Mouse (Mus musculus) gastrocnemius, postnatal 25 days (tissue): ENCODE results near the gene Cpa1. TPM values are rescaled to one million over a fixed set of nuclear protein-coding genes. Genes with fewer than 3 reads are reported as not detected.
A peak's percentile ranks its signal among the peaks of the same experiment; 100 is the strongest.

ENCODE experiments used
- DNase-seq: peaks from one replicate; pipeline ENCODE4 v3.0.0; 2022
- total RNA-seq, 2 experiments: library from RNA; stranded (reverse); gene quantifications; 1 replicate in 1 of 2; 2 replicates in 1 of 2; pipeline ENCODE4 v1.2.3; 2021

Gene Cpa1
- total RNA-seq, 2 experiments from 2014 or later, result not detected

DNA sequence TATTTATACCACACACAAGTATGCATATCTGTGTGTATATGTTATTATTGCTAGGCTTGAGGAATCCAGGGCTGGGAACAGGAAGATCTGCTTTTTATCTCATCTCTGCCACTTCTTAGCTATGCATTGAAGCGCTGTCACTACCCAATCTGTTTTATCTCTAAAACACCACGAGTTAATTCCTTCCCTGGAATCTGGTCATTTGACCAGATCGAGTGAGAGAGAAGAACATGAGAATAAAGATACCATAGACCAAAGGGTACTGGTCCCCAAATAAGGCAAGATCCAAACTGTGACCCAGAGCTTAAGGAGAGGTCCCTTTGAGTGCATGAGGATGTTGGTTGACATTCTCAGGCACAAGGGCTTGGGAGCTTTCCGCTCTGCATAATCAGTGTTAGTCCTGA lies 17.0 kb upstream of the Cpa1 start:
- DNase-seq, result no peak

DNA sequence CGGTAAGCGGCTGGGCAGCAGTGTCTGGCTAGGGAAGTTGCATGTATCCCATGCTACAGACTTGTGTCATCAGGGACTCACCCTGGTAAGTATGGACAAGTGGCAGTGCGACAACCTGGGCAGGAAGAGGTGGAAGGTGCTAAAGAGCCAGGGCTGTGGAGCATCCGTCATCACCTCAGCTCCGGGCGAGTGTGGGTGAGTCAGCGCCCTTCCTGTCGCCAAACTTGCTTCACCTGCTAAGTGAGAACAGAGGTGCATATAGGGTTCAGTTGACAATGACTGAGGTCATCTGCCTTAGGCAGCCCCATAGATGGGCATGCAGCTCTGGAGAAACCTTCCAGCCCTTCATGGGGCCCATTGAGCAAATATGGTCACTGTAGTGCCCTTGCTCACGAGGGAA lies 14.3 kb upstream of the Cpa1 start:
- DNase-seq, result no peak

DNA sequence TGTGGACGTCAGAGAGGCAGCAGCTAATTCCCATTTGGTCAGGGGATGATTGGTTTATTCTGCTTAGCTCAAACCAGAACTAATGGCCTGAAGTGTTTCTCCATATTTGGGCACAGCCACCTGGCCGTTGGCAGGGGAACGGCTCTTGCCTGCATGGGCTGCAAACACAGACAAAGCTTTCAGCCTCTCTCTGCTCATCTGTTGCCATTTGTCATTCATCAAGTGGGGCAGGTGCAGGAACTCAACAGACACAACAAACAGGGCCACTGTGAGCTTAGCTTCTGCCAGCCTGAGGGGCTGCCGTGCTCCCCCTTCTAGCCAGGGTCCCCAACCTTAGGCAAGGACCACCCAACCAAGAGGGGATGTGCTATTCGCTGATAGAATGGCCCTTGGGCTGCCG lies 10.9 kb upstream of the Cpa1 start:
- no peak for DNase-seq

DNA sequence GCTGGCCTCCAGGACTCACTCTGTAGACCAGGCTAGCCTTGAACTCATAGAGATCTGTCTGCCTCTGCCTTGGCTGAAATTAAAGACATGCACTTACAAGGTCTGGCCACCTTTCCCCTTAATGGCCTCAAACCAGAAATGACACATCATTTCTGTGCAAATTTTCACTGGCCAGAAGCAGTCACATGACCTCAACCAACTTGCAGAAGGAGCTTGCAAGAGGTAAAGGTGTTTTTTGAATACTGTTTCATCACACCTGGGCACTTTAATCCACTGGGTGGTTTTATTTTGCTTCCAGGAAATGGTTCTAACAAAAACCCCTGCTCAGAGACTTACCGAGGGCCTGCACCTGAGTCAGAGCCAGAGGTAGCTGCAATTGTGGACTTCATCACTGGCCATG lies 9.0 kb upstream of the Cpa1 start:
- DNase-seq, result no peak

DNA sequence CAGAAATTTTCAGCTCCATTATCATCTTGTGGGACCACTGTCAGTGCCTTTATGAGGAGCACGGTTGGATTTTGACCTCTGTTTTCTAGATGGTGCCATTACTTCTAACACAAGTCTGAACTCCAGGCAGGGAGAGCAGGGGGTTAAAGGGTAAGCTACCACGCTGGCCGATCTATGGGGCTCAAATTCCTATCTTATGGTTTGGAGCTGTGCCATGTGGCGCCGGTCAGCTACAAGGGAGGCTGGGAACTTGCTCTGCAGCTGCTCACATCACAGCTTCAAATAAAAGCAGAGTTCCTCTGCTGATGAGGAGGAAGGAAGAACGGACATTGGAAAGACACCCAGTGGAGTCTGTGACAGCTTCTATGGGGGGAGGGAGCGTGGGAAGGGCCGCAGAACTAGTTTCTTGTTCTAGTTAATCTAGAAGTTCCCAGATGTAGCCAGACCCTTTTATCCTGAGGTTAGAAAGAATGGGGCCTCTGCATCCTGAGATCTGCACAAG lies 3.6 kb upstream of the Cpa1 start:
- DNase-seq, result no peak

DNA sequence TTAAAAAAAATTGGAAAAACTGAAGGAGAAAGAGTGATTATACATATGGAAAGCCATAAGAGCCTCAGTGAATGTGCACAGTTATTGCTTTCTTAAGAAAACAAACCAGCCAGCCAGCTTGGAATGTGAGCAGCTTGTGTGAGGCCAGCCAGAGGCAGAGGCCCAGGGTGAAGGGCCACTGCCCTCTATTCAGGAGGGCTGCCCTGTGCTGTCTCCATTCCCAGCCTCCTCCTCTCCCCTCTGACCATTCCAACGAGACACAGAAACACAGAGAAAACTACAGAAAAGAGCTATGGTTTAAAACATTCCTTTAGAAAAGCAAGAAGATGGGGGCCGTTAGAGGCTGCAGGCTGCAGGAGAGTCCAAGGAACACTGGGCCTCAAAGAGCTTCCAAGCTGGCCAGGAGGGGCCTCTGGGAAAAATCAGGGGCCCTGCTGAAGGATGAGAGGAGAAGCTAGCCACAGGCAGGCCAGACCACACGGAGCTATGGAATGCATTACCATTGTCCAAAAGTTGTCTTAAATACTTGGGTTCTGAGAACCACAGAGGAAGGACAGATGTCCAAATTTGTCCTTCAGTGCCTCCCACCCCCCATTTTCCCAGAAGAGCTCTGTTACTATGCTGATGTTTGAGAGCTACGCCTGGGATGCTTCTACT lies 2.7 kb upstream of the Cpa1 start:
- no peak for DNase-seq

DNA sequence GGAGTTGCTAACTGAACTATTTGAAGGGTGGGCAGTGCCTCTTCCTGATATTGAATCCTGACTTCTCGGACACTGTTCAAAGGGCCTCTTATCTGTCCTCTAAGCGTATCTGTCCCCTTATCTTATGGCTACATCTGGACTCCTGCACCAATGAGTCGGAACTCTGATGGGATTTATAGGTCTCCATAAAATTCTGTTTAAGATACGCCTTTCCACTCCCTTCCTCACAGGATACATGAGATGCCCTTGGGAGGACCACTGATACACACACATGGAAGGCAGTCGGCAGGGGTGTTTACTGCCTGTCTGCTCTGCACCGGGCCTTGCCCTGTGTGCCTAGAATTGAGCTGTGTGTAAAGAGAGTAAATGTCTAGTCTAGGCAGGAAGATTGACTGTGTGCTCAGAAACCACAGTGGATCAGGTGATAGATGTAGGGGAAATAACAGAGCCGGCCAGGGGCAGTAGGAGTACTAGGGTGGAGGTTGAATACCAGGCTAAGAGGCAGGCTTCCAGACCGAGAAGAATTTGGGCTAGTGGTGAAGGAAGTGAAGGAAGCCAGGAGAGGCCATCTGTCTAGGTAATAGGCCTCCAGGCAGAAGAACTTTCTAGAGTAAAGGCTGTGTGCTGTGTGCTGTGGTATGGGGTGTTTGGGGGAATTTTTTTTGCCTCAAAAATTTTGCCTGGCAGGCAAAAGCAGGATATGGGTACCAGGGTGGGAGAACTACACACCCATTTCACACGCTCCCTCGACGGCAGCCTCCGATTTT lies 4.9 kb downstream of the Cpa1 start:
- no peak for DNase-seq

DNA sequence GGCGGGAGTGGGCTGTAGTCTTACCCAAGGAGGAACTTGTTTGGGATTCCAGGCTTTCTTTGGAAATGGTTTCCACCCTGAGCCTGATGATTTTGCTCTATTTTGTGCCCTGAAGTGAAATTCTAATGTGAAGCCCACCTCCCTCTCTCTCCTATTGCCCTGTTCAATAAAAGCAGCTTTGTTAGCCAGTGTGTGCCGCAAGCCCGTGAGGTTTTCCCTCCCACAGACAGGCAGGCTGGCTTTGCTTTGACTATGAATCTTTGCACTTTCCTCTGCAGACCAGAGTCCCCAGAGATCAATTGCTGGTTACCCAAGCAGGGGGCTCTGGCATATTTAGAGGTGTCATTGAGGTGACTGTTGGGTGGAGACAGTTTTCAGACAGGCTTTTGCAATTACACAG lies 5.4 kb downstream of the Cpa1 start:
- no peak for DNase-seq

DNA sequence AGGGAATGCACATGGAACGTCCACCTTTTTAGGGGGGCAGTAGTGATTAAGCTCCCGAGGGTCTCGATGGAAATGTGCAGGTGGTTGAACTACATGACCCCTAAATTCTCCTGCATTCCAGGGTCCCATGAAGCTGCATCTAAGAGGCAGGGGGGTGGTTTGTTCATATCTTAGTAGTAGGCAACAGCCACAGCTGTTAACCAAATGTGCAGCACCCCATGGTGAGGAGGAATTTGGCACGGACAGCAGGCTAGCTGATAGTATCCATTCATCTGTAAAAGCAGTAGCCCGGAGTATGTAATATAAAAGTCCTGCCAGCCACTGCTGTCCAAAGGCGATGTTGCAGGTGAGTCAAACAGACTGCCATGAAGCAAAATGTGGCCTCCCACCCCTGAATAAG lies 6.4 kb downstream of the Cpa1 start:
- DNase-seq, result no peak

DNA sequence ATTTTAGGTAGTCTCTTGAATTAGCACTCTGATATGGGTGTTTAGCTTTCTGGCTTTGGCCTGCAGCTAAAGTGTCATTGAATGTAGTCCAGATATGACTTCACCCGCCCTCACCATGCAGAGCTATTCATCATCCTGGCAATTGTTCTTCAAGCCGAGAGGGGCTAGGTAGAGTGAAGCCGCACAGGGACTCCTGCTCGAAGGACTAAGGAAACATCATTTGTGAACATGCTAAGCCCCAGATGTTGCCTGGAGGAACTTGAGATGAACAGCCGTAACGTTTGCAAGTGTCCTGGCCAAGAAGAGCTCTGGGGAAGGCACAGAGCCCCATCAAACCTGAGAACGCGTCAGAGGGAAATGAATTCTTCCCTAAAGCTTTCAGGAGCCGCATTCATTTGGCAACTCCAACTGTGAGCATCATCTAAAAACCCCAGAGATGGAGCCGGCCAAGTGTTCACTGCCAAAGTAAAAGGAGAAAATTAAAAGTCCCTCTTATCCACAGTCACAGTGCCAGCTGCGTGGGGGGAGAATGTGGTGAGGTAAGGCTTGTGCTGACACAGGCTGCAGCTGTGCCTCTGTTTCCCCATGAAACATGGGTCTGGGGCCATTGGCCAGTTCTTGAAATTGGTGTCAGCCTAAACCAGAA lies 10.8 kb downstream of the Cpa1 start:
- peak; percentile 61 for DNase-seq

DNA sequence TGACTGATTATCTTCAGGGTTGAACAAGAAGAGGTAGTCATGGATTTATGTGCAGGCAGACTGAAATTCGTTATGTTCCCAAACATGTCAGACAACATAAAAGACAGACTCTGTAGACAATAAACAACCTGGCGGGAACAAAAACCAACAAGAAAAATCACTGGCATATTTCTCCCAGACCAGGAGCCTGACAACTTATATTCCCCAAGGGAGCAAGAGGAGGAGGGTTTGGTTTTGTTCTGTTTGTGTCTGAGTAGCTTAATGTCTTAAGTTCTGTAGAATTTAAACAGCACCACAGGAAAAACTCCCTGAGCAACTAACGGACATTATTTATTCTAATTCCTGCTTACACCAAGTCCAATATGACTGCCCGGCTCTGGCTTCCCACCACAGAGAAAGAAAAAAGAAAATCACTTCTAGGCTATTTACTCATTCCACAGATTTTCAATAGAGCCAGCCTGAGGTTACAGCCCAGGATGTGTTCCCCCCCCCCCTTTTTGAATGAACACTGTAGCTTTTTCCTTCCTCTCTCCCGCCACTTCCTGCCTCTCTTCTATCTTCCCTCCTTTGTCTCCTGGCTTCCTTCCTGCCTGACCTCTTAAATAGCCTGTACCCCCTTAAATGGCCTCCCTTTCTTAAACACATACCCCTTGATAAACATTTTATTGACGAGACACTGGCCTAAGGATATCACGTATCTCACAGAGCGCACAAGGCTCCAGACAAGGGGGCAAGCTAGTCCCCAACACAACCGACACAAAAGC lies 13.6 kb downstream of the Cpa1 start:
- no peak for DNase-seq

DNA sequence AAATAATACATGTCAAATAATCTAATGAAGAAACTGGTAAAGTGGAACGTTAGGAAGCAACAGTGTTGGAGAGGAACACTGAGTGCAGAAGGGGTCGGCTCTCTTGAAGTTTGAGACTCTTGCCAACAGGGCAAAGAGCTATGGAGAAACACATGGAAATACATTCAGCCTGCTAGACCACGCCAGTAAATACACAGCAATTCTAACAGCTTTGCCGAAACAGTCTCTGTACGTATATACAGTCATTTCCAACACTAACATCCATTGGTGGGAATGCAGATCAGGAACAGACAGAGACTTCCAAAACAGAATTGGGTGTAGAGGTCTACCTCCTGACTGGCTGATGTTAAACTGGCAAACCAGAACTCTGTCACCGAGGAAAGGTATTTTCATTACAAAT lies 14.5 kb downstream of the Cpa1 start:
- DNase-seq, result no peak

DNA sequence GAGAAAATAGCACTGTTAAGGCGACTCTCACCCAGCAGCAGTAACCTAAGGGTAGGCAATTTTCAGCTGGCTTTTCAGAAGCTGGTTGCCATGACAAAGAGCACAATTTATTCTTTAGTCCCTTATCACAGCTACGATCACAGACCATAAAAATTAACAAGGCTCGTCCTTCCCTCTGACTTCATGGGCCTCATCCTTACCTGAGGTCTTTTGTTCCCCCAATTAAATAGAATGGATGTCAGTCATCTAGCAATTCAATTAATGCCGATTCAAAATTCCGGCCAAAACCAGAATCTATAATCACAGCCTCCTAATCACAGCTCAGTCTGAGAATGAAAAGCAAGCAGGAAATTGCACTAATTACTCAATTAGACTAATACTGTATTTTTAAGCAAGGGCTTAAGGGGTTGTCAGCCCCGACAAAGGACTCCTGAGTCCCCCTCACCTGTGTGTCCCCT lies 15.4 kb downstream of the Cpa1 start:
- DNase-seq, result no peak

DNA sequence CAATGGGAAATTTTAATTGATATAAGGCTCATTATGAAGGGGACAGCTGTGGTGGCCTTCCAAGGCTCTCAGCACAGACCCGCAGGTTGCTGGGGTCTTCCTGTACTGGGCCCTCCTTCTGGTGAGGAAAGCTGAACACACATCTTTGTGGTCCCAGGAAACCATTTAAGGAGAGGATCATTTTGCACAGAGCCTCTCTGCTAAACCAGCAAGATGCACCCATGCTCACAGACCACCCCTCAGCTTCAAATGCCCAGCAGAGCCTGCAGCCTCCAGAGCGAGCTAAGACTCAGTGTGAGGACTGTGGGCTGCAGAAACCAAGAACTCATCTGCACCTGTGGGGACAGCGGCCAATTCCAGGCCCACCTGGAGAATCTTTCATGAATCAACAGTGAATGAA lies 15.9 kb downstream of the Cpa1 start:
- no peak for DNase-seq

DNA sequence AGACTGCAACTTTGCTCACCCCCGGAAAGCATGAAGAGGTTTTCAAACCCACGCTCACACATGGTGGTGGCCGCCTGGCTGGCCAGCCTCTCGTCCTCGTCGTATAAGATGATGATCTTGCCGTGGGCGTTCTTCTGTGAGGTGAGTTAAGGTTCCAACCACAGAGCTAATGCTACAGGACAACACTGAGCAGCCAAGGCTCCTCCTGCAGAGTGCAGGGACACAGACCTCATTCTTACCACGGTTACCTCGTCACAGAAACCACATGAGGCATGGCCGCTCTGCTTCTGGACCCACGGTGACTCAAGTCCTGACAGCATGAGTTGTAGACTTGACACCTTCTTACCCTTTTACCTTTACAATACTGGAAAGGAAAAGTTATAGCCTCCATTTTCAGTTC lies 18.3 kb downstream of the Cpa1 start:
- no peak for DNase-seq

DNA sequence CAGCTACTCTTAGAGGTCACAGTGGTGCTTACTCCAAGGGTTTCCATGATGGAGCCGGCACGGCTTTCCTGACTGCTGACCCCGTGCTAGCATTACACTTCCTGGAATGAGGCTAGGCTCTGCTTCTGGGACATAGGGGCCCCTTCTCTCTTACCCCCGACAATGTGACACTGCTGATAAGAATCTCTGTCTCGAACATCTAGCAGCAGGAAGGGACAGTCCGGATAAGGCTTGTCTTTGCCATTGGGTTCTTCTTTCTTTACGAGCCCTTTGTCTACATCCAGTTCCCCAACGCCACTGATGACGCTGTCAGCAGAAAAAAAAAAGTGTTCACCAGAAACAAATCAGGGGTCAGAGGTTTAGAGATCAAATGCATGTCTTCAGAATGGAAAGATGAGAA lies 19.6 kb downstream of the Cpa1 start:
- no peak for DNase-seq

DNA sequence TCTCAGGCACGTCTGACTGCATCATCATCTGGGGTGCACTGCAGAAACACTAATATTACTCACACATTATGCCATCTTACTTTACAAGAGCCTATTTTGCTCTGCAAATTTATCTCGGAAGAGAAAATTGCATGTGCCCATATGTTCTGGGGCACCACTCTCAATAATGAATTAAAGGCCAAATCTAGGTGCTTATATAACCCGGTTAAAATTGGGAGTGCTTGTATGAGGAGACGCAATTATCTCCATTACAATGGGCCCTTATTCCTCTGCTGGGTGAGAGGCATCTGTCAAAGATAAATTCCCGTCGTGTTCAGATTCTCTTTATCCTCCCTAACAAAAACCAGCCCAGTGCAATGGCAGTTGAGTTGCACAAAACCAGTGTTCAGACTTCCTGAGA lies 25.8 kb downstream of the Cpa1 start:
- no peak for DNase-seq

DNA sequence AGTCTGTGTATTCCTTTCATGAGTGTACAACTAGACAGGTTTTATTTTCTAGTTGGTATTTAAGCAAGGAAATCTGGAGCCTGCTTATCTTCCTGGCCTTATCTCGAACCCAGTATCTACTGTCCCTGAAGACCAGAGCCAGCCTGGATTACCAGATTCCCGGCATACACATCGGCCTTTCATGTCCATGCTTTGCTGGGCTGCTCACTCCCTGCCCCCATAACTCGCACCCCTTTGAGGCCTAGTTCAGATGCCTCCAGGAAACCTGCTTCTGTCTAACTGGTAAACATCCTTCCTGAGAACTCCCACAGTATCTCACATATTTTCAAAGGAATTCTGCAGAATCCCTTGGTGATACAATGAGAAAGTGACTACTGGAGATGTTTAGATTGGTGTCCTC lies 26.3 kb downstream of the Cpa1 start:
- no peak for DNase-seq

DNA sequence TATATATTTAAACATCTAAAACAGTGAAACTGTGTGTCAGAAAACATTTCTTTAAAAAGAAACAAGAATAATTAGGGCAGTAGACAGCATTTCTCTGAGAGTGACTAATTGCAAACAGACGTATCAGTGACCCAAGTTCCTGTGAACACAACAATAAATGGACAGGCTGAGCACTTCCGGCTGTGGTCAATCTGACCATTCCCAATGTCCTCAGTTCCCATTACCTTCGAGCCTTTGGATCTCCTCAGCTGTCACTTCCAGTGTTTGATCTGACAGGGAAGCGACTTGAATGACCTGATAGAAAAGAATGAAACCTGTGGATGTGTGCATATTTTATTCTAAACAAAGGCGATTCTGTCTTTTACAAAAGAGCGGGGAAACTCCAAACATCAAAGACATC lies 27.0 kb downstream of the Cpa1 start:
- no peak for DNase-seq

DNA sequence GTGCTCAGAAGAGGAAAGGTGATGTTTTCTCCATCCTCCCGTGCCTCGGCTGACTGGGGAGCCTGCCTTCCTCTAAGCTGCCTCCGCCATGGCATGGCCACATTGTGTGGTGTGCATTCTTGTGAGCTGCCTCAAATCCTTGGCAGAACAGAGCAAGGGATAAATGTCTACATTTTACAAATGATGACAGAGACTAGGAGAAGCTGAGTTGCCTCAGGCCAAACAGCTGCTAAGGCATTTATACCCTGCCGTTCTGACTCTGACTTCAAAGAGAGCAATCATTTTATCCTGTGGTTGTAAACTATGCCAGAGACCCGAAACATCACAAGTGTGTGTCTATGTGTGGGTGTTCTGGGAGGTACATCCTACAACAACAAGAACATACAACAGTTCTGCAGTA lies 28.6 kb downstream of the Cpa1 start:
- no peak for DNase-seq

DNA sequence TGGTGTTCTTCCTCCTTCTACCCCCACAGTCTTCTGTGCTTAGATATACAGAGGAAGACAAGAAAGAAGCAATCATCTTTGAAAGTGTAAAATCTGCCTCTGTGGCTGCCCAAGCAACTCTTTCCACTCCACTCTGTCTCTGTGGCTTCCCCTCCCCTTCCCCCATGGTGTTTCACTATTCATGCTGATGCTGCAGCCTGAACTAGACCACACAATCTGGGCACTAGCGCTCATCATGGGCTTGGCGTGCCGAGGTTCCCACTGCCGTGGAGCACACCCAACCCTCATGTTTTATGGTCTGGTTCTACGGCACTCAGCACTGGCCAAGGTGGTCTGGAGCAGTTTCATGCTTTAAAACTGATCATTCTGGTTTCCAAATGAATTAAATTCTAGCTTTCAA lies 32.7 kb downstream of the Cpa1 start:
- no peak for DNase-seq

DNA sequence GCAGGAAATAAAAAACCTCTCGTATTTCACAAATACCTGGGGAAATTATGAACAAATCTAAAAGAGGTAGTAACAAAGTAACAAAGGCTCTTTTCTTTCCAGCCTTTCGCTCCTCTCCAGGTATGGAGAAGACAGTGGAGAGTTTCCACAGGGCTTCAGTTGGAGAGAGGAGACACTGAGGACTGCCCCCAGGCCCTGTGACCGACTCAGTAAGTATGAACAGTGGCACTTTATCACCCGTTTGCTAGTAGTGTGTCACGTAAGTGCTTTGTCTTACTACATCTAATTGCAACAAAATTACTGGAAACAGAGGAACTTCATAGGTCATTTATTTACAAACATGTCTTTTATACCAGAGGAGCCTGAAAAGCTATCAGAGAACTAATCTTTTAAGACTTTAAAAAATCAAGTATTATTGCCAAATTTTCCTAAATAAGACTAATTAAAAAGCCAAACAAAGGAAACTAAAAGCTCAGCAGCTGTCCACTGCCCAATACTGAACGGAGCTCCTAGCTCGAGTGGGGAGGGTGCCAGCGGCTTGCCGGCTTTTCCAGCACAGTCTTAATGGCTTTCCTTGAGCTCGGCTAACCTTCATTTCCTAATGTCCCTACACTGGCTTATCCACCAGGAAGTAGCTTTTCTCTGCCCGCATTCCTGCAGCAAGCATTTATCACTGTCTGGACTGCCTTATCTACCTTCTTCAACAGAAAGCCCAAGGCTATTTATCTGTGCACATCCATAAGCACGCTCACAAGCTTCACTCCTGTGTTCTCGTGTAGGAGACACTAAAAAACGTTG lies 34.9 kb downstream of the Cpa1 start:
- DNase-seq, result peak; percentile 27
